Mouse (Mus musculus): Measurements from ENCODE around the gene Ppp2r2c. TPM values are rescaled to one million over a fixed set of nuclear protein-coding genes. Genes with fewer than 3 reads are reported as not detected.

Gene Ppp2r2c
- polyA plus RNA-seq, 1 experiment = 259 TPM

- DNase-seq = peak; percentile 93 to 98
- Histone ChIP-seq H3K4me1 (ENCODE audit: control insufficient read depth, insufficient read depth, low read length) (peaks cover 4% of the 10 kb centered on the region; the same call in 1 of the 2 replicates), H3K27me3 (ENCODE audit: control insufficient read depth, insufficient read depth, low read length) (no peaks in the 10 kb centered on the region), H3K27ac (ENCODE audit: insufficient read depth, low read length) (no peak within 1 kb of the TSS), H3K4me3 (replicated peaks; ENCODE audit: insufficient read depth, low read depth, low read length) (peak within 1 kb of the TSS; percentile 88)
- under 1% methylated on average over 60 of the region's 60 CpGs for WGBS
- peak; percentile 33; the same call in 1 of the 2 replicates for TF ChIP-seq POLR2A (IDR thresholded peaks at IDR 0.05; ENCODE audit: borderline replicate concordance, insufficient read depth, low read length)
- no peak for TF ChIP-seq CTCF (IDR thresholded peaks at IDR 0.05; ENCODE audit: borderline replicate concordance, insufficient read depth, low read depth, low read length)
These were observed 120.7 kb downstream of the Ppp2r2c start, which contains the start of gene Wfs1 for GRCm38 (mm10) chr5:36988781-36989624. Wfs1 (minus strand) TSS chr5:36989205.

GRCm38 (mm10) chr5:36989625-36989977, 121.3 kb downstream of the Ppp2r2c start:
- H3K27ac ChIP-seq (ENCODE audit: insufficient read depth, low read length) = no peak overlapping the region
- H3K4me3 ChIP-seq (replicated peaks; ENCODE audit: insufficient read depth, low read depth, low read length) = no peak overlapping the region
- WGBS = 18% methylated on average over 3 of the region's 3 CpGs
- peak in 1 of 2 experiments; percentile 12 for DNase-seq
- TF ChIP-seq CTCF (IDR thresholded peaks at IDR 0.05; ENCODE audit: borderline replicate concordance, insufficient read depth, low read depth, low read length) (no peak), POLR2A (IDR thresholded peaks at IDR 0.05; ENCODE audit: borderline replicate concordance, insufficient read depth, low read length) (no peak)
- H3K27me3 ChIP-seq (ENCODE audit: control insufficient read depth, insufficient read depth, low read length) = no peaks in the 10 kb centered on the region
- H3K4me1 ChIP-seq (ENCODE audit: control insufficient read depth, insufficient read depth, low read length) = peaks cover 4% of the 10 kb centered on the region; the same call in 1 of the 2 replicates

GRCm38 (mm10) chr5:36990196-36990595, 121.9 kb downstream of the Ppp2r2c start:
- DNase-seq = no peak
- Histone ChIP-seq H3K4me3 (replicated peaks; ENCODE audit: insufficient read depth, low read depth, low read length) (no peak overlapping the region), H3K27me3 (ENCODE audit: control insufficient read depth, insufficient read depth, low read length) (no peaks in the 10 kb centered on the region), H3K4me1 (ENCODE audit: control insufficient read depth, insufficient read depth, low read length) (peaks cover 4% of the 10 kb centered on the region; the same call in 1 of the 2 replicates), H3K27ac (ENCODE audit: insufficient read depth, low read length) (no peak overlapping the region)
- no peak for TF ChIP-seq POLR2A (IDR thresholded peaks at IDR 0.05; ENCODE audit: borderline replicate concordance, insufficient read depth, low read length)
- no peak for TF ChIP-seq CTCF (IDR thresholded peaks at IDR 0.05; ENCODE audit: borderline replicate concordance, insufficient read depth, low read depth, low read length)
- WGBS = 72% methylated on average over 3 of the region's 3 CpGs

GRCm38 (mm10) chr5:36990631-36991350, 122.5 kb downstream of the Ppp2r2c start:
- Histone ChIP-seq H3K27me3 (ENCODE audit: control insufficient read depth, insufficient read depth, low read length) (no peaks in the 10 kb centered on the region), H3K27ac (ENCODE audit: insufficient read depth, low read length) (no peak overlapping the region), H3K4me3 (replicated peaks; ENCODE audit: insufficient read depth, low read depth, low read length) (no peak overlapping the region), H3K4me1 (ENCODE audit: control insufficient read depth, insufficient read depth, low read length) (peaks cover 4% of the 10 kb centered on the region; the same call in 1 of the 2 replicates)
- TF ChIP-seq POLR2A (IDR thresholded peaks at IDR 0.05; ENCODE audit: borderline replicate concordance, insufficient read depth, low read length) = no peak
- no peak for TF ChIP-seq CTCF (IDR thresholded peaks at IDR 0.05; ENCODE audit: borderline replicate concordance, insufficient read depth, low read depth, low read length)
- 86% methylated on average over 3 of the region's 3 CpGs for WGBS
- DNase-seq = peak in 1 of 2 experiments; percentile 5

GRCm38 (mm10) chr5:36996410-36996809, 128.1 kb downstream of the Ppp2r2c start:
- no peak overlapping the region for H3K4me3 ChIP-seq (replicated peaks; ENCODE audit: insufficient read depth, low read depth, low read length)
- H3K4me1 ChIP-seq (ENCODE audit: control insufficient read depth, insufficient read depth, low read length) = no peaks in the 10 kb centered on the region
- no peak for DNase-seq
- H3K27me3 ChIP-seq (ENCODE audit: control insufficient read depth, insufficient read depth, low read length) = no peaks in the 10 kb centered on the region
- H3K27ac ChIP-seq (ENCODE audit: insufficient read depth, low read length) = no peak overlapping the region
- TF ChIP-seq CTCF (IDR thresholded peaks at IDR 0.05; ENCODE audit: borderline replicate concordance, insufficient read depth, low read depth, low read length) (no peak), POLR2A (IDR thresholded peaks at IDR 0.05; ENCODE audit: borderline replicate concordance, insufficient read depth, low read length) (no peak)
- 87% methylated on average over 14 of the region's 14 CpGs for WGBS

- Histone ChIP-seq H3K27ac (ENCODE audit: insufficient read depth, low read length) (no peak overlapping the region), H3K27me3 (ENCODE audit: control insufficient read depth, insufficient read depth, low read length) (no peaks in the 10 kb centered on the region), H3K4me1 (ENCODE audit: control insufficient read depth, insufficient read depth, low read length) (no peaks in the 10 kb centered on the region), H3K4me3 (replicated peaks; ENCODE audit: insufficient read depth, low read depth, low read length) (no peak overlapping the region)
- TF ChIP-seq CTCF (IDR thresholded peaks at IDR 0.05; ENCODE audit: borderline replicate concordance, insufficient read depth, low read depth, low read length) = no peak
- no peak for TF ChIP-seq POLR2A (IDR thresholded peaks at IDR 0.05; ENCODE audit: borderline replicate concordance, insufficient read depth, low read length)
- no peak for DNase-seq
- WGBS = 32% methylated on average over 5 of the region's 5 CpGs
These were observed 129.7 kb downstream of the Ppp2r2c start for GRCm38 (mm10) chr5:36997996-36998395.

- no peaks in the 10 kb centered on the region for H3K27me3 ChIP-seq (ENCODE audit: control insufficient read depth, insufficient read depth, low read length)
- H3K4me1 ChIP-seq (ENCODE audit: control insufficient read depth, insufficient read depth, low read length) = no peaks in the 10 kb centered on the region
- 61% methylated on average over 9 of the region's 9 CpGs for WGBS
- H3K4me3 ChIP-seq (replicated peaks; ENCODE audit: insufficient read depth, low read depth, low read length) = no peak overlapping the region
- no peak for DNase-seq
- H3K27ac ChIP-seq (ENCODE audit: insufficient read depth, low read length) = no peak overlapping the region
- no peak for TF ChIP-seq POLR2A (IDR thresholded peaks at IDR 0.05; ENCODE audit: borderline replicate concordance, insufficient read depth, low read length)
These were observed 132.7 kb downstream of the Ppp2r2c start for GRCm38 (mm10) chr5:37001002-37001401.
